Mouse (Mus musculus): ENCODE data around the gene Hspa8. TPM values are rescaled to one million over a fixed set of nuclear protein-coding genes. Genes with fewer than 3 reads are reported as not detected.
"Not testable (repeated sequence)": the region's sequence is repeated elsewhere in the genome, so short reads cannot be mapped to it uniquely, and the experiment has no call there.

The Hspa8 gene
- polyA plus RNA-seq, 1 experiment, result 2,235 TPM

DNA sequence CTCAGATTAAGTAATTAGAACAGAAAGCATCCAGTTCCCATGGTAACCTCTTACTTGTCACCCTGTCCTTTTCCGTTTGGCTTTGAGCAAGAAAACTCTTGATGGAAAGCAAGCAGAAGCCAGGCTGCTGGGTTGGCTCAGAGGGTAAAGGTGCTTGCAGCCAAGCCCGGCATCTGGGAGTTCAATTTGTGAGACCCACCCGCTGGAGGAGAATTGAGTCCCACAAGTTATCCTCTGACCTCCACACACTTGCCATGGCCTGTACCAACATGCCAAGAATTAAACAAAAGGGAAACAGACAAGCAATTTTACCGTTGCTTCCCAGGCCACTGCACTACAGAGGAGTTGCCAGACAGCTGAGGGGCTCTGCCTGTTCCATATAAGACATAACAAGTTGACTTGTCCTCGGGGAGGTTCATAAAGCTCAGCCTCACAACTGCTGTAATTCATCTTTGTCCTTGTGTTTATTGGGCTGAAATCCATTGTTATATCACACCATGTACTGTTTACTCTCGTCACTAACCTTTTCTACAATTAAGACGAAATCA is 34.7 kb upstream of the Hspa8 start:
- Histone ChIP-seq H3K4me1 (ENCODE audit: control insufficient read depth, insufficient read depth, low read length) (peaks cover 4% of the 10 kb centered on the region; the same call in 1 of the 2 replicates), H3K27ac (ENCODE audit: insufficient read depth, low read length) (no peak overlapping the region), H3K4me3 (ENCODE audit: insufficient read depth, low read length) (no peak overlapping the region)
- TF ChIP-seq POLR2A (IDR thresholded peaks at IDR 0.05; ENCODE audit: extremely low read depth, insufficient read depth, low read length) (no peak), CTCF (IDR thresholded peaks at IDR 0.05; ENCODE audit: extremely low read depth, insufficient read depth, low read length) (no peak)

DNA sequence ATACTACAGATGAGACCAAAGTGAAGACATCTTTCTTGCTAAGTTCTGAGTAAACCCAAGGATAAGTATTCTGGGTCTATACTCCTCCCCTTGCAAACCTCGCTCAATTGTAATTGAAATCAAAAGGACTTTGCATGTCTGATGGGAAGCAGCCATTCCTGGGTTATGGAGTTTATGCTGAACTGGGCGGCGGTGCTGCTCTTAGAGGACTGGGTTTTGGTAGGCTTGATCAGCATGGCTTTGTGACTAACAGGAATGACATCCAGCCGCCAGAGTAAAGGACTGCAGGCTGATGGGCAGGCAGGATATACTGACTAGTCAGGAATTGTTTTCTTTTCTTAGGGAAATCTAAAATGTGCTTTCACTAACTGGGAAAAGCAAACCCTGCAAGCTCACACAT is 32.8 kb upstream of the Hspa8 start:
- no peak overlapping the region for H3K27ac ChIP-seq (ENCODE audit: insufficient read depth, low read length)
- TF ChIP-seq CTCF (IDR thresholded peaks at IDR 0.05; ENCODE audit: extremely low read depth, insufficient read depth, low read length), result no peak
- TF ChIP-seq POLR2A (IDR thresholded peaks at IDR 0.05; ENCODE audit: extremely low read depth, insufficient read depth, low read length), result no peak
- peaks cover 4% of the 10 kb centered on the region; the same call in 1 of the 2 replicates for H3K4me1 ChIP-seq (ENCODE audit: control insufficient read depth, insufficient read depth, low read length)
- H3K4me3 ChIP-seq (ENCODE audit: insufficient read depth, low read length), result no peak overlapping the region

- TF ChIP-seq POLR2A (IDR thresholded peaks at IDR 0.05; ENCODE audit: extremely low read depth, insufficient read depth, low read length) (no peak), CTCF (IDR thresholded peaks at IDR 0.05; ENCODE audit: extremely low read depth, insufficient read depth, low read length) (no peak)
- Histone ChIP-seq H3K4me3 (ENCODE audit: insufficient read depth, low read length) (no peak overlapping the region), H3K4me1 (ENCODE audit: control insufficient read depth, insufficient read depth, low read length) (no peaks in the 10 kb centered on the region), H3K27ac (ENCODE audit: insufficient read depth, low read length) (no peak overlapping the region)
These were observed 28.5 kb upstream of the Hspa8 start for GRCm38 (mm10) chr9:40772246-40772645.

DNA sequence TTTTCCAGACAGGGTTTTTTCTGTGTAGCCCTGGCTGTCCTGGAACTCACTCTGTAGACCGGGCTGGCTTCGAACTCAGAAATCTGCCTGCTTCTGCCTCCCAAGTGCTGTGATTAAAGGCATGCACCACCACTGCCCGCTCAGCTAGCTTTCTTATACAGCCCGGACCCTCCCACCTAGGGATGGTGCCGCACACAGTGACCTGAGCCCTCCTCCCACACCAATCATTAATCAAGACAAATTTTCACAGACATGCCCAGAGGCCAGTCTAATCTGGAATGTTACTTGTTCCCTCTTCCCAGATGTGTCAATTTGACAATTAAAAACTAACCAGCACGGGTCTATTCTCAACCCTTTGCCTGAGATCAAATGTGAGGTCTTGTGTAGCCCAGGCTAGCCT is 27.6 kb upstream of the Hspa8 start:
- not testable (repeated sequence) for H3K27ac ChIP-seq (ENCODE audit: insufficient read depth, low read length); H3K4me3 ChIP-seq (ENCODE audit: insufficient read depth, low read length); H3K4me1 ChIP-seq (ENCODE audit: control insufficient read depth, insufficient read depth, low read length)

GRCm38 (mm10) chr9:40773869-40774268 is 26.9 kb upstream of the Hspa8 start:
- no peak overlapping the region for H3K4me3 ChIP-seq (ENCODE audit: insufficient read depth, low read length)
- no peak for TF ChIP-seq POLR2A (IDR thresholded peaks at IDR 0.05; ENCODE audit: extremely low read depth, insufficient read depth, low read length)
- H3K4me1 ChIP-seq (ENCODE audit: control insufficient read depth, insufficient read depth, low read length), result no peaks in the 10 kb centered on the region
- H3K27ac ChIP-seq (ENCODE audit: insufficient read depth, low read length), result no peak overlapping the region

DNA sequence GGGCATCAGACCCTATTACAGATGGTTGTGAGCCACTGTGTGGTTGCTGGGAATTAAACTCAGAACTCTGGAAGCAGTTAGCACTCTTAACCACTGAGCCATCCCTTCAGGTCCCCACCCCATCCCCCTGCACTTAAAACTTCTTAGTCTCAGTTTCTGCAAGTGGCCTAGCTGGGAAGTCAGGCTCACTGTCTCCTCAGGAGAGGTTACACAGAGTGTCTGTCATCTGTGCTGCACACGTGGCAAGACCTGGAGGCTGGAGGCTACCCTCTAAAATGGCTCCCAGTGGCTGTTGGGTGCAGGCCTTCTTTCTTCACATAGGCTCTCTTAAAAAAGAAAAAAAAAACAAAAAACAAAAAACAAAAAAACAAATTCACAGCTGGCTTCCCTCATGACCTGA is 24.7 kb upstream of the Hspa8 start:
- no peak for TF ChIP-seq POLR2A (IDR thresholded peaks at IDR 0.05; ENCODE audit: extremely low read depth, insufficient read depth, low read length)
- no peak for TF ChIP-seq CTCF (IDR thresholded peaks at IDR 0.05; ENCODE audit: extremely low read depth, insufficient read depth, low read length)
- Histone ChIP-seq H3K4me3 (ENCODE audit: insufficient read depth, low read length) (no peak overlapping the region), H3K27ac (ENCODE audit: insufficient read depth, low read length) (no peak overlapping the region), H3K4me1 (ENCODE audit: control insufficient read depth, insufficient read depth, low read length) (no peaks in the 10 kb centered on the region)

GRCm38 (mm10) chr9:40776459-40777248 is 24.1 kb upstream of the Hspa8 start:
- H3K4me3 ChIP-seq (ENCODE audit: insufficient read depth, low read length), result no peak overlapping the region
- no peaks in the 10 kb centered on the region for H3K4me1 ChIP-seq (ENCODE audit: control insufficient read depth, insufficient read depth, low read length)
- no peak for TF ChIP-seq CTCF (IDR thresholded peaks at IDR 0.05; ENCODE audit: extremely low read depth, insufficient read depth, low read length)
- no peak for TF ChIP-seq POLR2A (IDR thresholded peaks at IDR 0.05; ENCODE audit: extremely low read depth, insufficient read depth, low read length)
- H3K27ac ChIP-seq (ENCODE audit: insufficient read depth, low read length), result no peak overlapping the region

DNA sequence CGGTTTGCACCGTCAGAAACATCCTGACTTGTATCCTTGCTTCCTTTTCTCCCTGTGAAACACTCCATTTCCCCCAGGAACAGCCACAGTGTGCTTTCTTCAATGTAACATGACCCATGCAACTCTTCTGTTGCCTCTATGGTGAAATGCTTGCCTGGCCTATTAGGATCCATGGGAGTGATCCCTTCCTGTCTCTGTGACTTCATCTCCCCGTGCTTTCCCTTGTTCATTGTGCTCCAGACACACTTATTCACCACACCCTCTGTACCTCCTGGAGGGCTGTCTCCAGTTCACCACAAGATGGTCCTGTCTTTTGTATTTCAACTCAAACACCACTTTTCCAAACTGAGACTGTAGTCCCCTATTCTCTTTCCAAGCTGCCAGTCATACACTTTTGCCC is 20.7 kb upstream of the Hspa8 start:
- no peak overlapping the region for H3K4me3 ChIP-seq (ENCODE audit: insufficient read depth, low read length)
- peaks cover 2% of the 10 kb centered on the region for H3K4me1 ChIP-seq (ENCODE audit: control insufficient read depth, insufficient read depth, low read length)
- H3K27ac ChIP-seq (ENCODE audit: insufficient read depth, low read length), result no peak overlapping the region
- no peak for TF ChIP-seq CTCF (IDR thresholded peaks at IDR 0.05; ENCODE audit: extremely low read depth, insufficient read depth, low read length)
- no peak for TF ChIP-seq POLR2A (IDR thresholded peaks at IDR 0.05; ENCODE audit: extremely low read depth, insufficient read depth, low read length)

- Histone ChIP-seq H3K27ac (ENCODE audit: insufficient read depth, low read length) (0 out of 2 replicates have a peak overlapping the region, but pooled peaks have one; percentile 21), H3K4me3 (ENCODE audit: insufficient read depth, low read length) (no peak overlapping the region), H3K4me1 (ENCODE audit: control insufficient read depth, insufficient read depth, low read length) (peaks cover 2% of the 10 kb centered on the region)
- TF ChIP-seq CTCF (IDR thresholded peaks at IDR 0.05; ENCODE audit: extremely low read depth, insufficient read depth, low read length) (no peak), POLR2A (IDR thresholded peaks at IDR 0.05; ENCODE audit: extremely low read depth, insufficient read depth, low read length) (no peak)
These were observed 19.7 kb upstream of the Hspa8 start for GRCm38 (mm10) chr9:40780892-40781725.
